Mouse (Mus musculus): ENCODE measurements around the gene Tmbim1.

GRCm38 (mm10) chr1:74277041-74277440 lies 28.4 kb downstream of the Tmbim1 start:
- TF ChIP-seq GATA1 (IDR thresholded peaks at IDR 0.05; ENCODE audit: borderline replicate concordance, low read length), result no peak
- no peak for TF ChIP-seq FLI1 (IDR thresholded peaks at IDR 0.05; ENCODE audit: low read length)

Data from megakaryocyte, embryonic 14.5 days (primary cell).